Mouse (Mus musculus) MEL (cell line): Measurements from ENCODE around the gene Rnf157. TPM values are rescaled to one million over a fixed set of nuclear protein-coding genes. Genes with fewer than 3 reads are reported as not detected.

Experiments used
- DNase-seq: peaks from one replicate; pipeline ENCODE4 v3.0.0; 2011; ENCODE audit warnings: low read depth, low spot score
- H3K27ac ChIP-seq: 2 replicates; pipeline ENCODE4 v1.5.1; 2012; ENCODE audit warnings: low read depth, mild to moderate bottlenecking, control low read depth, low read length, moderate library complexity; ENCODE audit not compliant: control insufficient read depth
- H3K27me3 ChIP-seq, 2 experiments: fragments of 150-350 bp in 1 of 2; sonication (generic) in 1 of 2; 2 replicates each; pipeline ENCODE4 v1.6.1; 2012; ENCODE audit warnings: low read length in 2 of 2, mild to moderate bottlenecking in 2 of 2, improper control_type of control experiment in 1 of 2, moderate library complexity in 1 of 2; ENCODE audit not compliant: insufficient read depth in 2 of 2, control insufficient read depth in 1 of 2
- H3K36me3 ChIP-seq, 2 experiments: 2 replicates each; pipeline ENCODE4 v1.6.1; 2012 to 2014; ENCODE audit warnings: low read length in 2 of 2, improper control_type of control experiment in 1 of 2, inconsistent platforms in 1 of 2, mild to moderate bottlenecking in 1 of 2; ENCODE audit not compliant: insufficient read depth in 2 of 2, control insufficient read depth in 1 of 2
- H3K4me1 ChIP-seq, 2 experiments: fragments of 150-350 bp in 1 of 2; sonication (generic) in 1 of 2; 2 replicates each; pipeline ENCODE4 v1.6.1; 2012; ENCODE audit warnings: low read length in 2 of 2, improper control_type of control experiment in 1 of 2, mild to moderate bottlenecking in 1 of 2; ENCODE audit not compliant: insufficient read depth in 2 of 2, control insufficient read depth in 1 of 2
- H3K4me3 ChIP-seq, 2 experiments: fragments of 150-350 bp in 1 of 2; sonication (generic) in 1 of 2; 2 replicates each; pipeline ENCODE4 v1.5.1; 2012; ENCODE audit warnings: low read depth in 2 of 2, low read length in 2 of 2, mild to moderate bottlenecking in 2 of 2, moderate library complexity in 2 of 2, control low read depth in 1 of 2, improper control_type of control experiment in 1 of 2; ENCODE audit not compliant: control insufficient read depth in 1 of 2, insufficient read depth in 1 of 2
- H3K79me2 ChIP-seq: 2 replicates; pipeline ENCODE4 v1.6.1; 2012; ENCODE audit warnings: mild to moderate bottlenecking, low read length, moderate library complexity; ENCODE audit not compliant: control insufficient read depth, poor library complexity, insufficient read depth
- H3K9ac ChIP-seq: 2 replicates; pipeline ENCODE4 v1.6.1; 2012; ENCODE audit warnings: low read depth, mild to moderate bottlenecking, control low read depth, low read length, moderate library complexity; ENCODE audit not compliant: control insufficient read depth, poor library complexity, severe bottlenecking
- H3K9me3 ChIP-seq: fragments of 150-350 bp; sonication (generic); replicated peaks from 2 replicates; pipeline ENCODE4 v1.6.1; 2012; ENCODE audit warnings: mild to moderate bottlenecking, low read length, improper control_type of control experiment, moderate library complexity; ENCODE audit not compliant: insufficient read depth
- BHLHE40 ChIP-seq: IDR thresholded peaks from 2 replicates; pipeline ENCODE4 v1.6.1; 2012; ENCODE audit warnings: low read depth, mild to moderate bottlenecking, inconsistent platforms, low read length, improper control_type of control experiment, borderline replicate concordance
- CHD1 ChIP-seq: IDR thresholded peaks from 2 replicates; pipeline ENCODE4 v1.6.1; 2012; ENCODE audit warnings: low read depth, mild to moderate bottlenecking, inconsistent platforms, low read length, improper control_type of control experiment
- CHD2 ChIP-seq: IDR thresholded peaks from 2 replicates; pipeline ENCODE4 v1.6.1; 2011; ENCODE audit warnings: low read length, improper control_type of control experiment
- E2F4 ChIP-seq: IDR thresholded peaks from 2 replicates; pipeline ENCODE4 v1.6.1; 2011; ENCODE audit warnings: low read depth, low read length, improper control_type of control experiment, borderline replicate concordance
- ELF1 ChIP-seq: IDR thresholded peaks from 2 replicates; pipeline ENCODE4 v1.6.1; 2014; ENCODE audit warnings: low read depth, mild to moderate bottlenecking, inconsistent platforms, low read length, improper control_type of control experiment, moderate library complexity
- EP300 ChIP-seq, 2 experiments: IDR thresholded peaks; 2 replicates each; pipeline ENCODE4 v1.6.1; 2011; ENCODE audit warnings: improper control_type of control experiment in 2 of 2, low read length in 2 of 2, low read depth in 1 of 2, mild to moderate bottlenecking in 1 of 2
- ETS1 ChIP-seq: IDR thresholded peaks from 2 replicates; pipeline ENCODE4 v1.6.1; 2012; ENCODE audit warnings: low read depth, mild to moderate bottlenecking, inconsistent platforms, low read length, improper control_type of control experiment, moderate library complexity
- GABPA ChIP-seq: IDR thresholded peaks from 2 replicates; pipeline ENCODE4 v1.6.1; 2012; ENCODE audit warnings: low read depth, mild to moderate bottlenecking, inconsistent platforms, low read length, improper control_type of control experiment, moderate library complexity
- GATA1 ChIP-seq: IDR thresholded peaks from 2 replicates; pipeline ENCODE4 v1.6.1; 2011; ENCODE audit warnings: low read depth, low read length, improper control_type of control experiment
- HCFC1 ChIP-seq: IDR thresholded peaks from 2 replicates; pipeline ENCODE4 v1.6.1; 2012; ENCODE audit warnings: low read depth, mild to moderate bottlenecking, inconsistent platforms, low read length, improper control_type of control experiment, moderate library complexity
- KAT2A ChIP-seq: conservative IDR thresholded peaks from 2 replicates; pipeline ENCODE4 v1.6.1; 2012; ENCODE audit warnings: low read depth, low read length, improper control_type of control experiment, inconsistent platforms
- MEF2A ChIP-seq: IDR thresholded peaks from 2 replicates; pipeline ENCODE4 v1.6.1; 2014; ENCODE audit warnings: low read depth, mild to moderate bottlenecking, inconsistent platforms, low read length, improper control_type of control experiment; ENCODE audit not compliant: poor library complexity, insufficient replicate concordance, severe bottlenecking; ENCODE audit errors: extremely low read depth
- MXI1 ChIP-seq: IDR thresholded peaks from 2 replicates; pipeline ENCODE4 v1.6.1; 2011; ENCODE audit warnings: mild to moderate bottlenecking, low read depth, low read length, improper control_type of control experiment
- MYB ChIP-seq: IDR thresholded peaks from 2 replicates; pipeline ENCODE4 v1.6.1; 2011; ENCODE audit warnings: mild to moderate bottlenecking, low read depth, low read length, improper control_type of control experiment
- NELFE ChIP-seq: IDR thresholded peaks from 2 replicates; pipeline ENCODE4 v1.6.1; 2011; ENCODE audit warnings: low read depth, low read length, improper control_type of control experiment
- NRF1 ChIP-seq: IDR thresholded peaks from 2 replicates; pipeline ENCODE4 v1.6.1; 2014; ENCODE audit warnings: low read depth, mild to moderate bottlenecking, inconsistent platforms, low read length, improper control_type of control experiment, moderate library complexity; ENCODE audit not compliant: poor library complexity, insufficient read depth, severe bottlenecking
- POLR2A ChIP-seq, 2 experiments: IDR thresholded peaks; 2 replicates each; pipeline ENCODE4 v1.6.1; 2011 to 2012; ENCODE audit warnings: low read length in 2 of 2, mild to moderate bottlenecking in 2 of 2, control low read depth in 1 of 2, improper control_type of control experiment in 1 of 2, low read depth in 1 of 2, moderate library complexity in 1 of 2; ENCODE audit not compliant: control insufficient read depth in 1 of 2, insufficient read depth in 1 of 2, poor library complexity in 1 of 2
- POLR2AphosphoS2 ChIP-seq: IDR thresholded peaks from 2 replicates; pipeline ENCODE4 v1.6.1; 2011; ENCODE audit warnings: low read length, improper control_type of control experiment
- SMC3 ChIP-seq: IDR thresholded peaks from 2 replicates; pipeline ENCODE4 v1.6.1; 2011; ENCODE audit warnings: low read depth, low read length, improper control_type of control experiment
- TAL1 ChIP-seq: IDR thresholded peaks from 2 replicates; pipeline ENCODE4 v1.6.1; 2012; ENCODE audit warnings: mild to moderate bottlenecking, inconsistent platforms, low read length, moderate library complexity, mixed read lengths
- TCF12 ChIP-seq: IDR thresholded peaks from 2 replicates; pipeline ENCODE4 v1.6.1; 2014; ENCODE audit warnings: low read depth, mild to moderate bottlenecking, inconsistent platforms, low read length, improper control_type of control experiment, moderate library complexity
- UBTF ChIP-seq: IDR thresholded peaks from 2 replicates; pipeline ENCODE4 v1.6.1; 2012; ENCODE audit warnings: low read depth, mild to moderate bottlenecking, inconsistent platforms, low read length, improper control_type of control experiment, moderate library complexity, borderline replicate concordance; ENCODE audit not compliant: insufficient read depth
- USF1 ChIP-seq: IDR thresholded peaks from 2 replicates; pipeline ENCODE4 v1.6.1; 2014; ENCODE audit warnings: low read depth, mild to moderate bottlenecking, inconsistent platforms, low read length, improper control_type of control experiment, moderate library complexity
- ZKSCAN1 ChIP-seq: IDR thresholded peaks from 2 replicates; pipeline ENCODE4 v1.6.1; 2012; ENCODE audit warnings: low read depth, mild to moderate bottlenecking, inconsistent platforms, low read length, improper control_type of control experiment, moderate library complexity
- ZMIZ1 ChIP-seq: IDR thresholded peaks from 2 replicates; pipeline ENCODE4 v1.6.1; 2012; ENCODE audit warnings: low read depth, mild to moderate bottlenecking, inconsistent platforms, low read length, improper control_type of control experiment, moderate library complexity
- ZNF384 ChIP-seq: IDR thresholded peaks from 2 replicates; pipeline ENCODE4 v1.6.1; 2012; ENCODE audit warnings: low read depth, mild to moderate bottlenecking, inconsistent platforms, low read length, improper control_type of control experiment
- polyA plus RNA-seq, 2 experiments: library from polyadenylated mRNA; stranded (reverse) in 1 of 2; unstranded in 1 of 2; fragments of >175 nt in 1 of 2; fragments of >200 nt in 1 of 2; gene quantifications; 2 replicates each; pipeline versions ENCODE4 v1.2.1 to v1.2.4; 2012; ENCODE audit warnings: low replicate concordance in 2 of 2, low read depth in 1 of 2; ENCODE audit not compliant: insufficient read length in 2 of 2, insufficient read depth in 1 of 2, missing spikeins in 1 of 2
- total RNA-seq: library from RNA; depleted of rRNA; stranded (reverse); fragments of 300-350 nt; gene quantifications from 2 replicates; pipeline ENCODE4 v1.2.3, GENCODE M21; 2012

Rnf157 gene
- total and polyA plus RNA-seq, 3 experiments = 7.5 to 10.9 TPM; not detected in 1

DNA sequence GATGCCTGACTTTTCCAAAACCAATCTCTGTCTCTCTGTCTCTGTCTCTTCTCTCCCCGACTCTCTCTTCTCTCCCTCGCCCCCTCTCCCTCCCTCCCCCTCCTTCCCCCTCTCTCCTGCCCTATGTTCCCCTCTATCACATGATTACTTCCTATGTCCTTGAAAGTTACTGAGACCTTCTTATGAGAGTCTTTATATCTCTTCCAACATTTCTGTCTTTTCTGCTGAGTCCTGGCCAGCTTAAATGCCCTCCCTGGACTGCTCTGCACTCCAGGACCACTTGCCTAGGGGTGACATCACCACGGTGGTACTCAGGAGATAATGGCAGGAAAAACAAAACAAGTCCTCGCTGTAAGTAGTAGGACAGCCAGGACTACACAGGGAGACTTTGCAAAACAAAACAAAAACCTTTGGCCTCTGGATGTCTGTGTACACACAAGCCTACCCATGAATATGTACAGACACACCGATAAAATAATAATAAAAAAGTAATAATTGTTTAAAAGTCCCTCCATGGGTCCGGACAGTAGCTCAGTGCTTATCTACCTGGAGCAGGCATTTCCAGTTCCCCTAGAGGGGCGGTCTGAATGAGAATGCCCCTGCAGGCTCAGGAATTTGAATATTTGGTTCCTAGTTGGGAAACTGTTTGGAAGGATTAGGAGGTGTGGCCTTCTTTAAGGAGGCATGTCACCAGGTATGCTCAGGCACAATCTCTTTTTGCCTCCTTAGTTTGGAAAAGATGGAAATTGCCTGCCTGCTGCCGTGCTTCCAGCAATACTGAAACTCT is 12.0 kb upstream of the Rnf157 start:
- H3K9ac ChIP-seq = peak overlapping the region; percentile 70
- peak; percentile 57 for DNase-seq

DNA sequence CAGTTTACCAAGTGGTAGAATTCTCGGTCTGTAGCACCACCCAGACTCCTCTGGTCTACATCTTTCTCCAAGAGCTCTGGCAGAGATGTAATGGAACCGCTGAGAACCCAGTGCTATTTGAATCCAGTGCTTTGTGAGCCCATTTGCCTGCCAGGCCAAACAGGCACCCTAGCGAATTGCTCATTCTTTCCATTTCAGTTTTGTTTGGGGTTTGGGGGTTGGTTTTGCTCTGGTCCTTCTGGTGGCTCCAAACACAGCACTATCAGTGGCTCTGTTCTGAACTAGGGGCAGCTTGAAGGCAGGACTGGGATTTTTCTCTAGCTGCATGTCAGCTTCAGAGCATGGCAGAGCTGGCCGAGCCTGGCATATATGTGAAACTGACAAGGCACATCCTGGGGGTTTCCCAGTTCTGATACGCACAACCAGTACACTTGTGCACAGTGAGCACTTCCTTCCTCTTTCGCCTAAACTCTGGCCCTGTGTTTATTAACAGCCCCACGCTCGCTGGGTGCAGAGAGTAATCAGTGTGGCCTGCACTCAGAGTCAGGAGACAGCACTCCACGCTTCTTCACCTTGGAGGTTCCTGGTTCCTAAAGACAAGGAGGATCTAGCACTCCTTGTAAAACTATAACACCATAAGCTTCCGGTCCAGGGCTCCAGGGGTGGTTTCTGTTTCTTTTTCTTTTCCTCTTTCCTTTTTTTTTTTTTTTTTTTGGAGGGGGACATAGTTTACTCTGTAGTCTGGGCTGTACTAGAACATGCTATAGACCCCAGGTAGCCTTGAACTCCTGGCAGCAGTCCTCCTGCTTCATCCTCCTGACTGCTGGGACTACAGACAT is 11.2 kb upstream of the Rnf157 start:
- Histone ChIP-seq H3K9me3 (no peaks in the 10 kb centered on the region), H3K9ac (peak overlapping the region; percentile 70), H3K27ac (peak overlapping the region; percentile 79), H3K27me3 (no peaks in the 10 kb centered on the region), H3K36me3 (peaks cover 0 to 24% of the 10 kb centered on the region in 2 experiments; a peak in 2 of 4 replicates), H3K4me3 (peak overlapping the region; percentile 56 to 62), H3K4me1 (peaks cover 16 to 29% of the 10 kb centered on the region in 2 experiments), H3K79me2 (no peaks in the 10 kb centered on the region)
- peak; percentile 93 for DNase-seq
- TF ChIP-seq KAT2A (no peak), BHLHE40 (no peak), E2F4 (no peak), MXI1 (peak; percentile 91), MEF2A (no peak), EP300 (IDR thresholded peaks at IDR 0.05; ENCODE audit: low read depth in 1 of 2, low read length in 2 of 2) (peak; percentile 33 to 63; a peak in 3 of 4 replicates), CHD1 (no peak), ELF1 (peak; percentile 77), TCF12 (peak; percentile 63), HCFC1 (peak; percentile 72), UBTF (0 out of 2 replicates have a peak, but pooled peaks have one; percentile 34), POLR2A (IDR thresholded peaks at IDR 0.05; ENCODE audit: control insufficient read depth in 1 of 2, insufficient read depth in 1 of 2, low read depth in 1 of 2, low read length in 2 of 2, poor library complexity in 1 of 2) (peak; percentile 50 to 79; a peak in 3 of 4 replicates), GATA1 (peak; percentile 2; the same call in 1 of the 2 replicates), SMC3 (no peak), USF1 (no peak; the same call in 1 of the 2 replicates), POLR2AphosphoS2 (peak; percentile 54; the same call in 1 of the 2 replicates), MYB (no peak), TAL1 (0 out of 2 replicates have a peak, but pooled peaks have one; percentile 25), ZKSCAN1 (0 out of 2 replicates have a peak, but pooled peaks have one; percentile 5), ZNF384 (peak; percentile 75), NRF1 (peak; percentile 58), ZMIZ1 (peak; percentile 82; the same call in 1 of the 2 replicates), GABPA (no peak), ETS1 (peak; percentile 86), NELFE (peak; percentile 73)

More for the DNA sequence above, 12.0 kb upstream of the Rnf157 start:
- Histone ChIP-seq H3K4me1 (peaks cover 22 to 37% of the 10 kb centered on the region in 2 experiments), H3K27me3 (no peaks in the 10 kb centered on the region), H3K79me2 (no peaks in the 10 kb centered on the region), H3K36me3 (peaks cover 0 to 32% of the 10 kb centered on the region in 2 experiments; a peak in 2 of 4 replicates), H3K4me3 (peak overlapping the region; percentile 56 to 62), H3K27ac (peak overlapping the region; percentile 81), H3K9me3 (no peaks in the 10 kb centered on the region)
- TF ChIP-seq TCF12 (0 out of 2 replicates have a peak, but pooled peaks have one; percentile 40), TAL1 (peak; percentile 69), GATA1 (peak; percentile 53; the same call in 1 of the 2 replicates), CHD2 (no peak)
